Mouse (Mus musculus) forebrain, embryonic 14.5 days (tissue): ENCODE data around the gene Hs3st3b1. TPM values are rescaled to one million over a fixed set of nuclear protein-coding genes. Genes with fewer than 3 reads are reported as not detected.

ENCODE experiments used
- ATAC-seq: fragments of 200-750 bp; cut with Nextera tagmentation; 2 replicates; pipeline ENCODE4 v1.8.0; 2017; ENCODE audit warnings: mild to moderate bottlenecking, moderate library complexity
- DNase-seq: peaks from one replicate; pipeline ENCODE4 v3.0.0-alpha.2; 2015; ENCODE audit warnings: low spot score
- H3K27ac ChIP-seq: fragments of 300-500 bp; sonication (generic); 2 replicates; pipeline ENCODE4 v1.5.1; 2014; ENCODE audit warnings: low read depth, mild to moderate bottlenecking, control low read depth, low read length, moderate library complexity
- H3K27me3 ChIP-seq: fragments of 300-500 bp; sonication (generic); replicated peaks from 2 replicates; pipeline ENCODE4 v1.6.1; 2014; ENCODE audit warnings: low read length, control low read depth, mixed read lengths; ENCODE audit not compliant: control insufficient read depth, insufficient read depth
- H3K36me3 ChIP-seq: fragments of 300-500 bp; sonication (generic); 2 replicates; pipeline ENCODE4 v1.6.1; 2014; ENCODE audit warnings: low read length, control low read depth; ENCODE audit not compliant: control insufficient read depth, insufficient read depth
- H3K4me1 ChIP-seq: fragments of 300-500 bp; sonication (generic); 2 replicates; pipeline ENCODE4 v1.6.1; 2014; ENCODE audit warnings: antibody characterized with exemption, low read length, control low read depth; ENCODE audit not compliant: control insufficient read depth, insufficient read depth
- H3K4me2 ChIP-seq: fragments of 300-500 bp; sonication (generic); 2 replicates; pipeline ENCODE4 v1.6.1; 2014; ENCODE audit warnings: mild to moderate bottlenecking, control low read depth, low read length
- H3K4me3 ChIP-seq: fragments of 300-500 bp; sonication (generic); 2 replicates; pipeline ENCODE4 v1.5.1; 2014; ENCODE audit warnings: low read depth, low read length, control low read depth
- H3K9ac ChIP-seq: fragments of 300-500 bp; sonication (generic); 2 replicates; pipeline ENCODE4 v1.6.1; 2014; ENCODE audit warnings: mild to moderate bottlenecking, low read length, control low read depth, moderate library complexity
- H3K9me3 ChIP-seq: fragments of 300-500 bp; sonication (generic); replicated peaks from 2 replicates; pipeline ENCODE4 v1.6.1; 2016; ENCODE audit warnings: low read length, control low read depth, mixed read lengths; ENCODE audit not compliant: control insufficient read depth
- WGBS: fragments of 180-500 bp; shearing (Covaris S2); extraction: QIAGEN DNeasy Blood & Tissue Kit; methylation state at CpG from one replicate; pipeline ENCODE4 v1.1.7; 2014; 5-methylcytosine and 5-hydroxymethylcytosine counted together
- polyA plus RNA-seq: library from polyadenylated mRNA; unstranded; fragments of >200 nt; fragmentation: Nextera tagmentation; extraction: Ambion mirVana; gene quantifications from 2 replicates; pipeline ENCODE4 v1.2.1, GENCODE M21; 2014

The Hs3st3b1 gene
- polyA plus RNA-seq, 1 experiment from 2014 or later = 3.3 TPM

DNA sequence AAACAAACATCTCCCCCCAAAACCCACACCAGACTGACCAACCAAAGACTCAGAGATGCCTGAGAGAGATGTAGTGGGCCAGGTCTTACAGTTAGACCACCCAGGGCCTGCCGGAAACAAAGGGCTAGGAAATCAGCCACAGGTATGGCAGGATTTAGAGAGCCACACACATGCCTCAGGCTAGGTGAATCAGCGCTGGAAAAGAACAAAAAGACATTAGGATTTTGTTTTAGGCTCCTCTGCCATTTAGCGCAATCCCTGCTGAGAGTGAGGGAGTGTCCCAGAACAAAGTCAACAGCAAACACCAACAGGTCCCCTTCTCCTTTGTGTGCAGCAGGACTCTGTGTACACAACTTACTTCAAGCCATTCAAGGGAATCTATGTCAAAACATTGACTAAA is 14.6 kb upstream of the Hs3st3b1 start:
- no peak overlapping the region for H3K4me2 ChIP-seq
- no peak overlapping the region for H3K4me3 ChIP-seq
- no peak overlapping the region for H3K9ac ChIP-seq
- ATAC-seq = no peak
- no peak overlapping the region for H3K27ac ChIP-seq
- no peaks in the 10 kb centered on the region for H3K36me3 ChIP-seq
- no peaks in the 10 kb centered on the region for H3K9me3 ChIP-seq
- DNase-seq = no peak
- H3K27me3 ChIP-seq = no peaks in the 10 kb centered on the region
- 33% methylated on average over 3 of the region's 3 CpGs for WGBS
- no peaks in the 10 kb centered on the region for H3K4me1 ChIP-seq

DNA sequence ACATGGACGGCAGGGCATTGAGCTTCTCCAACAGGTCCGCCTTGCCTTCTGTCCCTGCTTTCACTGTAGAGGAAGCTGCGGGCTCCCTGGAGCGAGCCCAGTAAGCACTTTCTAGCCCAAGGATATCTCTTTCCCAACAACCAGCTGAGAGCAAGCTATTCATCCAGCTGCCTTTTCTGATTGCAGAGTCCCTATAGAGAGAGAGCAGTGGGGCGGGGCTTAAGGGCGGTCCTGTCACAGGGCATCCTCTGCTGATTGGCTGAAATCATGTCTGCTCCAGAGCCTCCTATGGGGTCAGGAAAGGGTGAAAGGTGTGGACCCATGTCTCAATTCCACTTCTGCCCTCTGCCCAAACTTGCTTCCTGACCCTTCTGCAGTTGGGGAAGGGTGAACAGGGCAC is 4.8 kb upstream of the Hs3st3b1 start:
- no peak overlapping the region for H3K27ac ChIP-seq
- 85% methylated on average over 6 of the region's 6 CpGs for WGBS
- H3K27me3 ChIP-seq = peaks cover 39% of the 10 kb centered on the region
- peaks cover 7% of the 10 kb centered on the region; the same call in 1 of the 2 replicates for H3K4me1 ChIP-seq
- no peak overlapping the region for H3K4me2 ChIP-seq
- ATAC-seq (no peak), DNase-seq (no peak)
- no peak overlapping the region for H3K9ac ChIP-seq
- no peak overlapping the region for H3K4me3 ChIP-seq
- H3K36me3 ChIP-seq = no peaks in the 10 kb centered on the region
- no peaks in the 10 kb centered on the region for H3K9me3 ChIP-seq

DNA sequence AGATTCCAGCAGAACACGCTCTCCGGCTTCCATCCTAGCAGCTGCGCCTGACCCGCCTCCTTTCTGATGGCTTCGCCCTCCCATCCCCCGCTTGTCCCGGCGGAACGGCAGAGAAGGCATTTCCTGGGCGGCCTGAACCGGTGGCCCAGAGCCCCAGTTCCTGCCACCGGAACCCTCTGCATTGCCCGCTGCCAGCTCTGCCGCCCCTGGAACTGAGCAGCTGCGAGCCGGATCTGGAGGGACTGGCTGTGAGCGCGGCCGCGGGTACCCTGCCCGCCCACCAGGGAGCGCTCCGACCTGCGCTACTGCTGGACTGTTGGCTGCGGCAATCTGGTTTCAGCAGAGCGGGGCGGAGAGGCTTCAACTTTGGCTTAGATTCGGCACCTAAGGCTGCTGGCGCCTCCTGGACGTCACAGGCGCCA is 3.1 kb upstream of the Hs3st3b1 start:
- H3K36me3 ChIP-seq = no peaks in the 10 kb centered on the region
- peaks cover 54% of the 10 kb centered on the region for H3K27me3 ChIP-seq
- peak overlapping the region; percentile 22 for H3K4me3 ChIP-seq
- H3K9me3 ChIP-seq = no peaks in the 10 kb centered on the region
- H3K4me1 ChIP-seq = peaks cover 13% of the 10 kb centered on the region; the same call in 1 of the 2 replicates
- H3K4me2 ChIP-seq = peak overlapping the region; percentile 44
- ATAC-seq (no peak), DNase-seq (peak; percentile 69)
- H3K9ac ChIP-seq = no peak overlapping the region
- whole genome bisulfite sequencing = 2% methylated on average over 31 of the region's 31 CpGs
- H3K27ac ChIP-seq = no peak overlapping the region

DNA sequence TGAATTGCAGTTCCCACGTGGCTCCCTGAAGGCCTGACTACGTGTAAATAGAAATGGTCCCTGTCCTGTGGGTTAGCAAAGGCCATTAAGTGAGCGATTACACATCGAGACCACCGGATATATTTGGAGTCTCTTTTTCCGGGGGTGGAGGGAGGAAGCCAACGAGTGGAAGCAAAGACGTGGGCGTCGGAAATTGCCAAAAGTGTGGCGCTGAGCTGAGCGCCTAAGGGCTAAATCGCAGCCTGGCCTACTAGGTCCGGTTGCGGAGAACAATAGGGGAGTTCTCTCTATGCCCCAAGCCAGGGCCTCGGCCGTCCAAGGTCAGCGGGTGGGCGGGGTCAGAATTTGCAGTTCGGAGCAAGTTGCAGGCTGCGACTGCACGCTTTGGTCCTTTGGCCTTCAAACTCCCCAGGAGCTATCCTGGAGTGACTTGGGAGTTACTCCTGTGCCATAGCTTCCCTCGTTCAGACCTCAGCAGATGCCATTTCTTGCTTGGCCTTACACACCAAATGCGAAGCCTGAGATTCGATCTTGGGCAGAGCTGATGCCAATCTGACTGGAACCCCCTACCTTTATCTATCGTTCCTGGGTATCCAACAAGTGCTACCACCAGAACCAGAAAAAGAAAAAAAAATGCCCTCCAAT is 2.3 kb upstream of the Hs3st3b1 start:
- H3K9me3 ChIP-seq = no peaks in the 10 kb centered on the region
- H3K4me3 ChIP-seq = peak overlapping the region; percentile 22; the same call in 1 of the 2 replicates
- H3K27ac ChIP-seq = no peak overlapping the region
- no peak for DNase-seq
- no peak overlapping the region for H3K4me2 ChIP-seq
- 3% methylated on average over 26 of the region's 26 CpGs for WGBS
- no peak overlapping the region for H3K9ac ChIP-seq
- H3K27me3 ChIP-seq = peaks cover 62% of the 10 kb centered on the region
- ATAC-seq = no peak
- H3K36me3 ChIP-seq = no peaks in the 10 kb centered on the region
- peaks cover 13% of the 10 kb centered on the region; the same call in 1 of the 2 replicates for H3K4me1 ChIP-seq

DNA sequence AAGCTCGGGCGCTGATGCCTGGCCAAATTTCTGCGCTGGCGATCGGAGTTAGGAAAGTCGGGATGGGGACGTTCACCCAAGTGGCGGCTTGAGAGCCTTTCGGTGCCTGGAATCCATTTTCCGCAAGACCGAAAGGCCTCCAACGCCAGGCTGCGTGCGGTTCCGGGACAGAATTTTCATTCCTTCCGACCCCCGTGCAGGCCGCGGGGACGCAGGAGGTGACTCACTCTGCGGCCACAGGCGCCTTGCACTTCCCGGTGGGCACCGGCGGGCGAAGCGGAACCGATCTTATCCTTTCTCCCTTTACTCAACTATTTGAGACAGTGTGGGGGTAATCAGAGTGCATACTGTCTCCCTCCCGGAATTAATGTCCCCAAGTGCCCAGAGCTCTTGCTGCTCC is 1.3 kb upstream of the Hs3st3b1 start:
- H3K9me3 ChIP-seq = no peaks in the 10 kb centered on the region
- H3K4me1 ChIP-seq = peaks cover 13% of the 10 kb centered on the region; the same call in 1 of the 2 replicates
- H3K9ac ChIP-seq = 0 out of 2 replicates have a peak overlapping the region, but pooled peaks have one; percentile 8
- H3K27me3 ChIP-seq = peaks cover 72% of the 10 kb centered on the region
- H3K4me3 ChIP-seq = peak overlapping the region; percentile 16
- DNase-seq (no peak), ATAC-seq (no peak)
- peak overlapping the region; percentile 90 for H3K4me2 ChIP-seq
- H3K27ac ChIP-seq = no peak overlapping the region
- H3K36me3 ChIP-seq = no peaks in the 10 kb centered on the region
- WGBS = under 1% methylated on average over 29 of the region's 29 CpGs

DNA sequence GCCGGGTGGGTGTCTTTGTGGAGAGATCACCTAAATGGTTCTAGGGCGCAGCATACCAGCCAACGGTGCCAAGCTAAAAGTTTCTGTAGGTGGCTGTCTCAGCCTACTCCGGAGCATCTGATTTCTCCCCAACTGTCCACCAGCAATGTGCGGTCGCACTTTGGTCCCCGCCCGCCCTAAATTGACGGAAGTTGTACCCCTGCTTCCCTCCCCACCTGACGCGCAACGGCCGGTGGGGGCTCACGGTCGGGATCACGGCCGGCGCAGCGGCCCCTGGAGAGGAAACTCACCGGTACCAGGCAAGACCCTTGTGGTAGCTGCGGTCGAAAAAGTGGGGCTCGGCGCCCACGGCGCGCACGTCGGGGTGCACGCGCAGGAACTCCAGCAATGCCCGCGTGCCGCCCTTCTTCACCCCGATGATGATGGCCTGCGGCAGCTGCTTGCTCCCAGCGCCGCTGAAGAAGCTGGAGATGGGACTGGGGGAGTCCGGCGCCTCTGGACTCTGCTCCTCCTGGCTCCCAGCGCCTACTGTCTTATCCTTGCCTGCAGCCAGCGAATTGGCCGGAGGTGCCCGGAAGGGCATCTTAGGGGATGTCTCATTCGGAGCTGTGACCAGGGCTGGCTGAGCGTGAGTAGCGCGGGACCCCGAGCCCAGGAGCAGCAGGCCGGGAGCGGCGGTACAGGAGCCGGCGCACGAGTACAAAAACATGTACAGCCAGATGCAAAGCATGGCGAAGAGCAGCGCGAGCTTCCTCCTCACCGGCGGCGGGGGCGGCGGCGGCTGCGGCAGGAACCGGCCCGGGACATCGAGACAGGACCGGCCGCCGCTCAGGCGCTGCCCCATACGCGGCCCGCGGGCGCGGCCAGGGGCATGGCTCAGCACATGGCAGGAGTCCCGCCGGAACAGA is 792 bp downstream of the Hs3st3b1 start:
- Histone ChIP-seq H3K4me3 (peak overlapping the region; percentile 50), H3K27me3 (peaks cover 90% of the 10 kb centered on the region), H3K4me2 (peak overlapping the region; percentile 90), H3K27ac (no peak overlapping the region; the same call in 1 of the 2 replicates), H3K9me3 (no peaks in the 10 kb centered on the region), H3K9ac (peak overlapping the region; percentile 58), H3K4me1 (peaks cover 13% of the 10 kb centered on the region; the same call in 1 of the 2 replicates), H3K36me3 (no peaks in the 10 kb centered on the region)
- WGBS = under 1% methylated on average over 73 of the region's 80 CpGs
- peak; percentile 24 for DNase-seq
- no peak for ATAC-seq

DNA sequence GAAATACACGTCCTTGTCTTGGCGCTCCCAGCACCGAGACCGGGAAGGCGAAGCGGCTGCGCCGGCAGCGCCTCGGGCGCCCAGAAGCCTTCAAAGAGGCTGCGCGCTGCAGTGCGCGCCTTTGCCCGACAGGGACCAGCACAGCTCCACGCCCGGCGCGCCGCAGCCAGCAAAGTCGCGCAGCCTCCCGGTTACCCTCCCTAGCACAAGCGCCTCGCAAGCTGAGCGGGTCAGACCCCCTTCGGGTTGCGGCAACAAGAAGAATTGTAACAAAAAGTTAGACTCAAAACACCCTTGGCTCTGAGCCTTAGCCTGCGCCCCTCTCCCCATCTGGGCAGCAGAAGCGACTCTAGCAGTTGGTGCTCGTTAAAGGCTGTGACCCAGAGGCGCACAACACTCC is 1.6 kb downstream of the Hs3st3b1 start:
- H3K9me3 ChIP-seq = no peaks in the 10 kb centered on the region
- DNase-seq = peak; percentile 92
- no peaks in the 10 kb centered on the region for H3K36me3 ChIP-seq
- peaks cover 13% of the 10 kb centered on the region; the same call in 1 of the 2 replicates for H3K4me1 ChIP-seq
- H3K4me2 ChIP-seq = peak overlapping the region; percentile 90
- 1% methylated on average over 33 of the region's 33 CpGs for WGBS
- H3K27me3 ChIP-seq = peaks cover 93% of the 10 kb centered on the region
- ATAC-seq = peak; percentile 72
- no peak overlapping the region for H3K27ac ChIP-seq
- peak overlapping the region; percentile 50 for H3K4me3 ChIP-seq
- peak overlapping the region; percentile 58 for H3K9ac ChIP-seq

DNA sequence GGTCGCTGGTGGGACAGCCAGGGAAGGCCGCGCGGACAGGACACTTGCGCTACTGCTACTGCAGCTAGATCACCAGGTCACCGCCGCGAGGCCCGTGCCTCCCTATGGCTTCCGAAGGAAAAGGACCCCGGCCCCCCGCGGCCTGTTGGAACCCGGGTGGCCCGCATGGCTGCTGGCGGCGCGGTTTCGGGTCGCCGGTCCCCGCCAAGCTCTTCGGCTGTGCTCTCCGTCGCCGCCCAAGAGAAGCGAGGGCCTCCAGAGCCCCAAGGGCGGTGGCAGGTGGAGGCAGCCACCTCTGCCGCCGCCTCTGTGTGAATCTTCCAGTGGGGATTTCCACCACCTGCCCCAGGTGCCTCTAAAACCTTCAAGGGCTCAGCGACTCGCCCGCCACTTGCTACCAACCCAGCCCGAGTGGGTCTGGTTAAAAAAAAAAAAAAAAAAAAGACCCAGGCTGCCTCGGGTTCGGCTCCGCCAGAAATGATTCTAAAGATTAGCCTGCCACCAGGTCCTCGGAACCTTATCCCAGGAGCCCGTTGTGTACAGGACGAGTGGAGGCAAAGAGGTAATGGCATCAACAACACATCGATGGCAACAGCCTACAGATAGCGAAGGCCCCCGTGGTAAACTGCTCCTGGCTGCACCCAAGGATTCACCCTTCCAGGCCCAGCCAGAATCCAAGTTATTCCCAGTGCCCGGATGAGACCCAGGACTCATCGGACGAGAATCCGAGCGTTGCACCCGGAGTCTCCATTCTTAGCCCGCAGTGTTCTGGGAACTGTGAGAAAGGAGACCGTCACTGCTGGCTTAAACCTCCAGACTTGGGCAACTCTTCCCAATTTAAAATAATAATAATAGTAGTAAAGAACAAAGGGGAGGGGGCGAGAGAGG is 2.6 kb downstream of the Hs3st3b1 start:
- peak overlapping the region; percentile 90 for H3K4me2 ChIP-seq
- H3K36me3 ChIP-seq = no peaks in the 10 kb centered on the region
- DNase-seq (peak; percentile 23), ATAC-seq (no peak)
- peak overlapping the region; percentile 50 for H3K4me3 ChIP-seq
- H3K9me3 ChIP-seq = no peaks in the 10 kb centered on the region
- WGBS = 2% methylated on average over 52 of the region's 52 CpGs
- peaks cover 12% of the 10 kb centered on the region for H3K4me1 ChIP-seq
- no peak overlapping the region for H3K27ac ChIP-seq
- peaks cover 90% of the 10 kb centered on the region for H3K27me3 ChIP-seq
- peak overlapping the region; percentile 56 for H3K9ac ChIP-seq
